Mouse (Mus musculus) erythroblast, embryonic 14.5 days (primary cell): ENCODE results near the gene Gucy1a1.

Experiments used
- GATA1 ChIP-seq: IDR thresholded peaks from 2 replicates; pipeline ENCODE4 v1.6.1; 2012; ENCODE audit warnings: low read length, inconsistent platforms, mixed read lengths
- TAL1 ChIP-seq: IDR thresholded peaks from 3 replicates; pipeline ENCODE4 v1.6.1; 2012; ENCODE audit warnings: low read length, inconsistent platforms, mixed read lengths

DNA sequence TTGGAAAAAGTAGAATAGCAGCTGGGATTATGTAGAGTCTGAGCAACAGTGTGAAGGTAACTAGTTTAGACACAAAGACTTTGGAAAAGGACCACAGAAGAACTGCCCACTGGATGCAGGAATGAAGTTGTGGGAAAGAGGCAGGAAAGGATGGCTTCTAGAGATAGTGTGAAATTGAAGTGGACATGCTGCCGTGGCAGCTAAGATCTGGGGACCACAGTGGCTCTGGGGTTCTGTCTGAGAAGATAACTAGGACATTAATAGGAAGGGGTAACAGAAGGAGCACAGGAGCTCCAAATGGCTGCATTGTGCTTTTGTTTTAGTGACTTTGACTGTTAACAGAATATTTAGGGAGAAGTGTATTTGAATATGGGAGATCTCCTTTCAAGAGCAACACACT, 16.3 kb downstream of the Gucy1a1 start:
- TF ChIP-seq GATA1, result no peak
- no peak for TF ChIP-seq TAL1
